Mouse (Mus musculus) embryonic fibroblast, embryonic 13.5 days (primary cell): Measurements from ENCODE around the gene 4930539E08Rik. TPM values are rescaled to one million over a fixed set of nuclear protein-coding genes. Genes with fewer than 3 reads are reported as not detected.

ENCODE experiments used
- H3K27ac ChIP-seq: 2 replicates; pipeline ENCODE4 v1.5.1; 2012; ENCODE audit warnings: low read length, control low read depth, inconsistent platforms; ENCODE audit not compliant: insufficient read depth
- H3K4me1 ChIP-seq: 2 replicates; pipeline ENCODE4 v1.6.1; 2011; ENCODE audit warnings: low read length; ENCODE audit not compliant: control insufficient read depth, insufficient read depth
- H3K4me3 ChIP-seq: 2 replicates; pipeline ENCODE4 v1.5.1; 2011; ENCODE audit warnings: mild to moderate bottlenecking, control low read depth, low read length; ENCODE audit not compliant: insufficient read depth
- CTCF ChIP-seq: IDR thresholded peaks from 2 replicates; pipeline ENCODE4 v1.5.1; 2011; ENCODE audit warnings: mild to moderate bottlenecking, control low read depth, low read length, moderate library complexity, borderline replicate concordance; ENCODE audit not compliant: insufficient read depth
- POLR2A ChIP-seq: IDR thresholded peaks from 2 replicates; pipeline ENCODE4 v1.6.1; 2011; ENCODE audit warnings: low read depth, mild to moderate bottlenecking, control low read depth, low read length, moderate library complexity
- polyA plus RNA-seq: library from polyadenylated mRNA; stranded (reverse); fragments of >200 nt; gene quantifications from 2 replicates; pipeline ENCODE4 v1.2.4, GENCODE M21; 2011; ENCODE audit warnings: low read depth; ENCODE audit not compliant: missing spikeins, insufficient read length

Gene 4930539E08Rik
- polyA plus RNA-seq, 1 experiment: not detected

GRCm38 (mm10) chr17:28944481-28944880 lies 29.4 kb upstream of the 4930539E08Rik start:
- H3K4me1 ChIP-seq: peaks cover 3% of the 10 kb centered on the region

DNA sequence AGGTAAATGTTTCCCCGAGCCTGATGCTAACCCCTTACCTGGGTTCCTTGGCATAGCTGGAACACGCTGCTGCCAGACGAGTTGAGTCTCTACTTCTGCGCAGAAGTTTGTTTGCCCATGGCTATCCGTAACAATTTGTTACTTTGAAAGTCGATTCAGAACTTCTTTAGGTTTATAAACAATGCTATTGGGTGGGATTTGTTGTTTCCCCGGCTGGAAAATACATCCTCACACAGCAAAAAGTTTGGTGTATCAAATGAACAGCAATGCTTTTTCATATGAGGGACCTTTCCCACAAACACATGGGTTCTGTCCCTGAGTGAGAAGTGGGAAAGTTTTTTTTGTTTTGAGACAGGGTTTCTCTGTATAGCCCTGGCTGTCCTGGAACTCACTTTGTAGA lies 28.6 kb upstream of the 4930539E08Rik start, which contains the start of gene Pxt1:
Gene Pxt1 (minus strand): TSS at position 101 of the 400 bp plus-strand sequence.
- no peak for TF ChIP-seq POLR2A
- TF ChIP-seq CTCF: no peak
- H3K27ac ChIP-seq: no peak within 1 kb of the TSS
- H3K4me1 ChIP-seq: peaks cover 3% of the 10 kb centered on the region
- no peak within 1 kb of the TSS for H3K4me3 ChIP-seq

More at GRCm38 (mm10) chr17:28944481-28944880, 29.4 kb upstream of the 4930539E08Rik start:
- TF ChIP-seq POLR2A (no peak), CTCF (no peak)
- Histone ChIP-seq H3K4me3 (no peak overlapping the region), H3K27ac (no peak overlapping the region)

DNA sequence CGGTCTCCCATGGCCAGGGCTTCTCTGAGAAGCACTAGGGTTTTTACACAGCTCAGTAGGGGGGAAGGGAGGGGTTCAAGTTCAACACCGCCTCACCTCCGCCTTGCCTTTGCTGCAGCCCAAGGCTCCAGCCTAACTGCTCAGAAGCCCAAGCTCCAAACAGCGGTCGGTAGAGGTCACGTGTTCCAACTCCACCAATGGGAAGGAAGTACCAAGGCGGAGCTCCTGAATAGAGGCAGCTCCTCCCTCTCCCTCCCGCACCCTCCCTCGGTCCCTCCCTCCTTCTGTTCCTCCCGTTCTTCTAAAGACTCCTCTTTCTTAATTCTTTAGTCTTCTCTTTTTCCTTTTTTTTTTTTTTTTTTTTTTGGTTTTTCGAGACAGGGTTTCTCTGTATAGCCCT lies 27.0 kb upstream of the 4930539E08Rik start:
- TF ChIP-seq CTCF: no peak
- TF ChIP-seq POLR2A: no peak
- Histone ChIP-seq H3K4me3 (no peak overlapping the region), H3K4me1 (no peaks in the 10 kb centered on the region), H3K27ac (no peak overlapping the region)

DNA sequence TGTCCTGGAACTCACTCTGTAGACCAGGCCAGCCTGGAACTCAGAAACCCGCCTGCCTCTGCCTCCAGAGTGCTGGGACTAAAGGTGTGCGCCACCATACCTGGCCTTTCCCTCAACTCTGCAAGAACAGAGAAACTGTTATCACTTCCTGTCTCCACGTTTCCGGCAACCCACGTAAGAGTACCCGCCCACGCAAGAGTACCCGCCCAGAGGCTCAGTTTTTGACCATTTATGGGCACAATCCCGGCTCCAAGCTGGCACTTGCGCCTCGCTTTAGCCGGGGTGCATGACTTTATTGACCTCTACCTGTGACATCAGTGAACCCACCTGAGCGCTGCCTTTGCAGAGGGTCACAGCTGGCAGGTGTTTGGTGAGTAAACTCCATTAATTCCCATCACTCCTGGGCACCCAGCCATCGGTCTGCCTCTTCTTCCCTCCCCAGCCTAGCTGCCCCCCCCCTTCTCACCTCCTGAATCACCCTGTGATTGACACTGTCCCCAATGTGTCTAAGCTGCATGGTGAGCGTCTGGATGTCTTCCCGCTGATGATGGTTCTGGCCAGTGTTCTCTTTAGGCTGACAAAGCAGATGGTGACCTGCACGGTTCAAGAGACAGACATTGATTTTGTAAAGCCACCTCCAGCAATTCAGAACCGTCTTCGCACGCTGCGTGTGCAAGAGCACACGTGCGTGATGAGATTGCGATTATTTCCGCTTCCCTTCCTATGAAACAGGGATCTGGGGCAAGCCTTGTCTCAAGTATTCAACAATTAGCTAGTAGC lies 25.8 kb upstream of the 4930539E08Rik start:
- H3K27ac ChIP-seq: no peak overlapping the region
- no peaks in the 10 kb centered on the region for H3K4me1 ChIP-seq
- H3K4me3 ChIP-seq: no peak overlapping the region
- TF ChIP-seq POLR2A: no peak
- TF ChIP-seq CTCF: no peak

DNA sequence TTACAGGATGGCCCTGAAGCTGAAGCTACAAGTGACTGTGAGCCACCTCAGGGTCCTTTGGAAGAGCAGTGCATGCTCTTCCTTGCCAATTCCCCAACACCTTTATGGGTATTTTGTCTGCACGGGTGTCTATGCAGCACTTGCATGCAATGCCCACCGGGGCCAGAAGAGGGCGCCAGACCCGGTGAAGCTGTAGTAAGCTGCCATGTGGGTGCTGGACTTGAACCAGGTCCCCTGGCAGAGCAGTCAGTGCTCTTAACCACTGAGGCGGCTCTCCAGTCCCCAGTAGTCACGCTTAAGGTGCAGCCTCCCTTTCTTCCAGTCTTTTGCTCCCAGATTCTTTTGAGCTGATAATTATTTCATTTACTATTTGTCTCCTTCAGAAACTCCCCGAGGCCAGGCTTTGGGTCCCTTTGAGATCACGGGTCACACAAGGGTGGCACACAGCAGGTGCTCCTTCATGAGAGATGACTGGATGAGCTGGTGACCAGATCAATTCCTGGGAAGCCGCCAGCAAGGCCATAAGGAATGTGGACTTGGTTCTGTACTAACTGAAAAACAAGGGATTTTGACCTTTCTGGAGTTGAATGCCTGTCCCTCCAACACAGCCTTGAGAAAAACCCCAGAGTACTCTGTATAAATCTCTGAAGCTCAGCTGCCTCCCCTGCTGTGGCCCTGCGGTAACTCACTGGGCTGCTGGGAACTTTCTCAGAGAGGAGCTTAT lies 21.7 kb upstream of the 4930539E08Rik start:
- H3K4me1 ChIP-seq: no peaks in the 10 kb centered on the region
- TF ChIP-seq CTCF (no peak), POLR2A (no peak)
- H3K4me3 ChIP-seq: no peak overlapping the region
- no peak overlapping the region for H3K27ac ChIP-seq

DNA sequence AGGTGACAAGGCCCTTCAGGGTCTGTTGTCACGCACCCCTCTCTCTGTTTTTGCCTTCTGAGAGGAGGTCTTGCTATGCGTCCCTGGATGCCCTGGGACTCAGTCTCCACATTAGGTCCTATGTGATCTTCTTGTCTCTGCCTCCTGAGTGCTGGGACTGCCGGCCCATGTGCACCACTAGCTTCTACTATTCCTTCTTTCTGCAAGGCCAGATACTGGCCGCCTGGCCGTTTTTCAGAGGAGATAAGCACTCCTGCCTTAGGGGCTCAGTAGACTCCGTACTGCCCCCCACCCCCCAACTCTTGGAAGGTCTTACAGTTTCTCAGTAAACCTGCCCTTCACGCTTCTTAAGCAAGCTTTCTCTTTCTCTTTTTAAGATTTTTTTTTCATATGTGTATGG lies 21.0 kb upstream of the 4930539E08Rik start:
- Histone ChIP-seq H3K4me3 (no peak overlapping the region), H3K4me1 (peaks cover 3% of the 10 kb centered on the region; the same call in 1 of the 2 replicates), H3K27ac (no peak overlapping the region)
- TF ChIP-seq CTCF (no peak), POLR2A (no peak)

GRCm38 (mm10) chr17:28934120-28934916 lies 19.2 kb upstream of the 4930539E08Rik start:
- Histone ChIP-seq H3K4me3 (no peak overlapping the region), H3K4me1 (peaks cover 5% of the 10 kb centered on the region; the same call in 1 of the 2 replicates), H3K27ac (no peak overlapping the region)
- TF ChIP-seq POLR2A: no peak
- no peak for TF ChIP-seq CTCF

DNA sequence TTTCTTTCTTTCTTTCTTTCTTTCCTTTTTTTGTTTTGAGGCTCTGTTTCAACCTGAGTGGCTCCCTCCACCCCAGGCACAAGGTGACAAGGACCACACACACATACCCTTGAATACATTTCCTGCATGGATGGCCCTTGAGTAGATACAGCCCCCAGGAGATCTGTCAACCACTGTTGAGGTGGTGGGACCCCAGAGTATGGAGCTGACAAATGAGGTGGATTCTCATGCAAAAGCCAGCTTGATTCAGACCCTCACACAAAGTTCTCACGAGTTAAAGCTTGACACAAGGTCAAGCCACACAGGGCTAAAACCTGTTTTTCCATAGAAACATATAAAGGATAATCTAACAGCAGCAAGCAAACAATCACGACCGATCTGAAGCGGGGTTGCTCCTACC lies 17.1 kb upstream of the 4930539E08Rik start:
- no peak overlapping the region for H3K27ac ChIP-seq
- TF ChIP-seq CTCF (no peak), POLR2A (no peak)

GRCm38 (mm10) chr17:28931436-28932211 lies 16.5 kb upstream of the 4930539E08Rik start:
- Histone ChIP-seq H3K4me3 (no peak overlapping the region), H3K4me1 (peaks cover 5% of the 10 kb centered on the region; the same call in 1 of the 2 replicates), H3K27ac (peak overlapping the region; percentile 70; the same call in 1 of the 2 replicates)
- no peak for TF ChIP-seq POLR2A
- TF ChIP-seq CTCF: no peak

More for the DNA sequence above, 17.1 kb upstream of the 4930539E08Rik start:
- H3K4me1 ChIP-seq: peaks cover 5% of the 10 kb centered on the region; the same call in 1 of the 2 replicates
- H3K4me3 ChIP-seq: no peak overlapping the region
